Mouse (Mus musculus) R1 (cell line): ENCODE results near the gene Gm11011.
A peak's percentile ranks its signal among the peaks of the same experiment; 100 is the strongest.

Experiments
- DNase-seq: peaks from one replicate; pipeline ENCODE4 v3.0.0-alpha.2; 2018; ENCODE audit warnings: low read depth, low spot score

The Gm11011 gene

DNA sequence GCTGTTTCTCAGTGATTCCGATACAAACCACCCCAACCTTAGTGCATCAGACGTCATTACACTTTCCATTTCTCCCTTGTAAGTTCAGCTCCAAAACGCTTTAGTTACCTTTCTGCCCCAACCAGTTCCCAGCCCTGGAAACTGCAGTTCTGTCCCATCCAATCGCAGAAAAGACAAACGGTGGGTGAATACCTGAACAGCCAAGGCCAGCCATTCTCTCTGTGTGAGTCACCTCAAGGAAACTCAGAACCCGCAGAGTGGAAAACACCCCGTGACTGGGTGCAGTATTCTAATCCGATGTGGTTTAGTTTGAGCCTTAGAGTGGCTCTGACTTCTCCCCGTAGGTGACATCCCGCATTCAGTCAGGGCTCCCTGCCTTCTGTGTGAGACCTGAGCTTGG, 2.2 kb upstream of the Gm11011 start:
- peak; percentile 12 for DNase-seq

DNA sequence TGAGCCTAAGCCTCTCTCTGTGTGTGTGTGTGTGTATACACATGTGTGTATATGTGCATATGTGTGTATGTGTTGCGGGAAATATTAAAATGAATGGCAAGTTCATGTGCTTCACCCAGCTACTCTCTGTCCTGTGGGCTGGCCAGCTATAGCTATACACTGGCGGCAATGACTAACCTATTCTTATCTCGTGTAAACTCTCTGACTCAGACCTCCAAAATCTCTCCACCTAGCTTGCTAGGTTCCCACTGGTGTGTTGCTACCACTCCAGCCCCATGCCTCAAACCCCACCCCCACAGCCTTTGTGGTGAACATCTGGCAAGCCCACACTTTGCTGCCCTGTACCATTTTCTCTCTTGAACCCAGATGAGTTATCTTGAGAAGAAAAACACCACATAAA, 857 bp downstream of the Gm11011 start:
- DNase-seq, result no peak

DNA sequence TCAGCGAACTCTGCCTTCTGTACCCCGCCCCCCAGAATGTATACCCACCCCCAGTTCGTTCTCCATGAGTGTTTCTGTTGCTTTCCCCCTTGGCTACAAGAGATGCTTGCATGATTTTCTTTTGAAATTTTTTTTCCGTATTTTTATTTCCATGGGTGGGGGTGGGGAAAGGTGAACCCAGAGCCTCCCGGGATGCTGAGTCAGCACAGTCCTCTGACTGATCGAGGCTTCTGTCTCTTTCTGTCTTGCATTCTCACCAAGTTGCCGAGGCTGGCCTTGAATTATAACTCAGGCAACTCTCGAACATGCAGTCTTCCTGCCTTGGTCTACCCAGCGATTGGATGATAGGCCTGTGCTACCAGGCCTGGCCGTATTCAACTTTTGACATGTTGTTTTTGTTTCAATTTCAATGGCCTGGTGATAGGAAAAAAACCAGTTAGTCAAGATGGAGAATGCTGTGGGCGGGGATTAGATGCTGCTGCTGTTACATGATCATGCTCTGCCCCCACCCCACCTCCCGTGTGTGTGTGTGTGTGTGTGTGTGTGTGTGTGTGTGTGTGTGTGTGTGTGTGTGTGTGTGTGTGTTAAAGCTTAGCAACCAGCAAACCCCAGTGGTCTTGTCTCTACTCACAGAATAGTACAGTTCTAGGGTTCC, 1.8 kb downstream of the Gm11011 start:
- DNase-seq, result peak; percentile 21

DNA sequence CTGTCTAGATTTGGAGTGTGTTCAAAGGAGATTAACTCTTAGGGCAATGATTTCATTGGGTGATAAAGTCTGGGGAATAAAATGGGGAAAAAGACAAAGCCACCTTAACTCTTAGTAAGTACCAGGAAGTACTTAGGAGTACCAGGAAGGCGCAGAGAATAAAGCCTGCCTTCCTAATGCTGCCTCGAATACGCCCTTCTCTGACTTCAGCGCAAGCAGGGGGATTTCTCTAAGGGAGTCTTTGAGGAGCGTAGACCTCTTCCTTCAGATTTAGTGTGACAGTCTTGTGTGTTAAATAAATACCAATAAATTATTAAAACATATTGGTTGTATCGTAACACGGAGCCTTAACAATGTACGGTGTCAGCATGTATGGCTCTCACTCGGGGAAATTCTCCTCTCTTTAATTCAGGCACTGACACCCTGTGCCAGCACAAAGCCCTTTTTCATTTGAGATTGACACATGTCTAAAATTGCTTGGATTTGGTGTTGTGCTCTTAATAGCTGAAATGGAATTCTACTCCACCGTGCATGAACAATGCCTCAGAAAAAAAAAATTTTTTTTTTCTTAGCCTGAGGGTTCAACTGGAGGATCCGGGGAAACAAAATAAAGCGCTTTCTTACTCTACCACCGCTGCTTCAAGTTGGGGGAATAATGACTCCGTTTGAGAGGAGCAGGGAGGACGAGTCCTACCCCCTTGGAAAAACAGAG, 2.6 kb downstream of the Gm11011 start:
- DNase-seq, result no peak

DNA sequence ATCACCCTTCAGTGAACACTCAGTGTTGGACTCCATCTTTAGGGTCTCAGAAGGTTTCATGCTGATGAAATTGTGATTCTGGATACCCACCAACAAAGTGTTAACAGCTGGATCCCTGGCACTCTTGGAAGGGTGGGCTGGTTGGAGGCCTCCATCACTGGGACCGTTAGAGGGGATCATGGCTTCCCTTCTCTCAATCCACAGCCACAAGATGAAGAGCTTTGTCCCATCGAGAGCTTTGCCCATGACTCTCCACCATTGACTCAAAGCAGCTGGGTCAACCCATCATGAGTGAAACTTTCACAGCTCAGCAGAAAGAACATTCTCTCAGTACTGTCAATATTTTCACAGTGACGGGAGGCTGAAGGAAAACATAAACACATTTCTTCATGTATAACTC, 4.1 kb downstream of the Gm11011 start:
- DNase-seq, result no peak

DNA sequence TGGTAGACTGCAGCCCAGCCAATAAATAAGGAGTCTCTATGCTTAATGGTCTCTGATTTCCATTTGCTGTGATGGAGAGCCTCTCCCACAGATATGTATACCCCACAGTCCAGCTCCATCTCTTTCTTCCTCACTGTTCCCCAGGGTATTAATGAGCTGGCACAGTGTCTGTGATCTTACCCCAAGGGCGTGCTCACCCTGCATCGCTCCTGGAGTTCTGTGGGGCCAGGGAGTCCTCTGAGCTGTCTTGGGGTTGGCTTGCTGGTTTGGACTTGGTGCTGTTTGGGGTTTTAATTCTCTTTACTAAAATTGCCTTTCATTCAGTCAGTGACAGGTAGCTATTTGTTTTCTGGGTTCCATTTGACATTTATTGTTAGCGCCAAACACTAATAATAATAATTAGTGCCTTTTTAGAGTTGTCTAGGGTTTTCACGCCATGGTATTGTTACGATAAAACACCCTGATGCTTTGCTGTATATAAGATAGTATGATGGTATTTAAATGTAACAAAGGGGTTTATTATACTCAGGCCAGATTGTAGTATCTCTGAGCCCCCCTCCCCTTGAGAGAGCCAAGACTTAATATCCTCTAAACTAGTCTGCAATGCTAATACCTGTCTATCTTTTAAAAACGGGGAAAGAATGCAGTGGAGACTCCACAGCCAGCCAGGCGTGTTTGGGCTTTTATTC, 9.9 kb downstream of the Gm11011 start:
- DNase-seq, result no peak

DNA sequence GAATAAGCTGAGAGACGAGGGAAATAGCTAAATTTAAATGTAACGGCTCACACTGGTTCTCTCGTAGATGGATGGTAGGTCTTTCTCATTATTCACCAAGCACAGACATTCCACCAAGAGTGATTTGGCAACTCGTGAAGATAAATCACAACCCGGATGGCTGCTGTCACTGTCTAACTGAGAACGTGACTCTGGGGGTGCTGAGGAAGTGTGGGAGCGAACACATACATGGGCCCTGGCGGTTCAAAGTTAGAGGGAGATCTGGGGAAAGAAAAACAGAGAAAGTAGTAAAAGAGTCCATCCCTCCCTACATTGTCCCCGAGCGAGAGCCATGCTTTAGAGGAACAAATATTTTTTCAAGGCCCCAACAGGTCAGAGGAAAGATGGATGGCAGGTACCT, 17.5 kb downstream of the Gm11011 start:
- no peak for DNase-seq

DNA sequence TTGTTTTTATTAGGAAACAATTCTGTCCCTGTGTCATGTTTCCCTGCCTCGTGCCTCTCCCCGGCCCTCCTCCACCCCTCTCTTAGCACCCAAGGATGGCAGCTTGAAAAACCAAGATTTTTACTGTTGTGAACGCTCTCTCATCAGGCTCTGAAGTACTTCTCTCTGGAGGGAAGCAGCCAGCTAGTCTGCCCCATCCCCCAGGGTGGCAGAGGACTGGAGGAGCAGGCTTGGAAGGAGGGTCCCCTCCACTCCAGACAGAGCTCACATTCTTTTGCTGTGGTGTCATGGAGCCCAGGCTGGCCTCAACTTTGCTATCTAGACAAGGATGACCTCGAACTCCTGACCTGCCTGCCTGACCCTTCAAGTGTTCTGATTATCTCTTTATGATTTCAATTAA, 21.4 kb downstream of the Gm11011 start:
- no peak for DNase-seq

DNA sequence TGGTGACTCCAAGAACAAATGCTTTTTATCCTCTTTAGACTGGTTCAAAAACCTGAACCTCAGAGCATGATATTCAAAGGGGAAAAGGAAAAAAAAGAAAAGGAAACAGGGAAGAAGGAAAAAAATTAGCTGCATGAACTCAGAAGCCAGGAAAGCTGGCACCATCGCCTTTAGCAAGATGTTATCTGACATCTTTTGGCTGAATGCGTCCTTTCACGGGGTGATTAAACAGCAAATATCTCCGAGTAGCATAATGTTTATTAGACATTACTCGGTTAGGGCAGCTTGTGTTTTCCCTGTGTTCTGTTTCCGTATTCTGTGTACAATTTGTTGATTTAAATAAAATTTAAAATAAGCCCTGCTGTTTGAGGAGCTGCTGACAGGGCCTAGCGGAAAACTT, 21.8 kb downstream of the Gm11011 start:
- no peak for DNase-seq

DNA sequence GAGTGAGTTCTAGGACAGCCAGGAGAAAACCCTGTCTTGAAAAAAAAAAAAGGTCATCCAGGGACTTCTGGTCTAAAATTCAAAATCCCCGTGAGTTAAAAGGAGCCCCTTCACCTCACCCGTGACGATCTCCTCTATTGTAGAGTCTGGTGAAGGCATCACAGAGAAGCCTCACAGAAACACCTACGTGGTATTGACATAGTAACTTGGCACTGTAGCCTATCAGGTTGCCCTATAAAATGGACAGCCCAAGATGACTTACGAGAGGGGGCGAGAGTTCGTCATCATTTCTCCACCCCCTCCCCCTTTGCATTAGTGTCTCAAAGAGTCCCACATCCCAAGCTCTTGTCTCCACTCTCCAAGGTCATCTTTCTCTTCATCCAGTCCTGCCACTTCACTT, 41.9 kb downstream of the Gm11011 start:
- no peak for DNase-seq

DNA sequence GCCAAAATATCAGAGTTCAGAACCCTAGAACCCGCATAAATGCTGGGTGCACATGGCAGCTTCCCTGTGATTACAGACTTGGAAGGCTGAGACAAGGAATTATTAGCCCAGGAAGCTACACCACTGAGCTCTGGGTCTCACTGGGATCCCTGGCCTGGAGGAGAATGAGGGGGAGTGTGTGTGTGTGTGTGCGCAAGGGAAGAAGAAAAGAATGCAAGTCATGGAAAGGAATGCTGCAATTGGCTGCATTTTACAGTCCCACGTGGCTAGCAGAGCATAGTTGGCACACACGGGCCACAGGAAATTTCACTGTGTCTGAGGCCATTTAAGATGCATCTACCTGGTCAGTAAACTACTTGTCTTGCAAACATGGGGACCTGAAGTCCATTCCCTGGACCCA, 48.6 kb downstream of the Gm11011 start:
- DNase-seq, result no peak
